9 mouse cellular contexts compared by ENCODE assay signal in the genomic region with DNA sequence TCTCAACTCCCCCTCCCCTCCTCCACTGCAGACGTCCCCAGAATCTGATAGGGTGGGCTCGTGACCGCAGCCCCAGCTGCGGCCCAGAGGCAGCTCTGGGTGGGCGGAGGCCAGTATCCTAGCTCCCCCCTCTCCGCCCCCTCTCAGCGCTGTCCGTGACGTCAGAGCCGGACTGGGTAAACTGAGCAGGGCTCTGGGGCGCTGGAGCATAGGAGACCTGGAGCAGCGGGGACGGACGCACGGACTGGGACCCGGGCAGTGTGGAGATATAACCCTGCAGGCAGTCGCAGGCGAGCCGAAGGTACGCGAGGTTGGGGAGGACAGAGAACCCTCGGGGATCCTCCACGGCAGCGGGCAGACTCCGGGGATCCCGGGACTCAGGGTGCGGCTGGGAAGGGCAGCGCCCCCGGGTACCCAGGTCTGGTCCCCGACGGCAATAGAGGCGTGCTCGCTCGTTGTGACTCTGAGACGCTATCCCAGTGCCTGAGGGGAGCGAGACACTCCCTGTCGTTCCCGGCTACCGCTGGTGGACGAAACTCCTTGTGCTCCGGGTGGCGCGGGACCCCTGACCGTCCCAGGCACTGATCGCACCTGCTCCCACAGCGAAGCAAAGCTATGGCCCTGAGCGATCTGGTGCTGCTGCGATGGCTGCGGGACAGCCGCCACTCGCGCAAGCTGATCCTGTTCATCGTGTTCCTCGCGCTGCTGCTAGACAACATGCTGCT. TPM values are rescaled to one million over a fixed set of nuclear protein-coding genes. Genes with fewer than 3 reads are reported as not detected.
A peak's percentile ranks its signal among the peaks of the same experiment; 100 is the strongest.
DNase-seq lines count a peak whose midpoint lies in the region; ATAC-seq lines count a peak whose summit lies in the region.
"Had no signal": no experiment of that assay in that cellular context is flagged by ENCODE, and none has a peak within 500 bp of the region (broad histone marks: within the 10 kb centered on the region; RNA-seq: fewer than 3 reads in every experiment).

A gene (plus strand): TSS at position 179 of the 725 bp plus-strand sequence.

- no peaks in the 10 kb centered on the region for H3K9me3 ChIP-seq in liver, embryonic 15.5 days (replicated peaks)
- H3K9me3 ChIP-seq in stomach, embryonic 16.5 days (replicated peaks; ENCODE audit: control insufficient read depth, low read length), result peaks cover 6% of the 10 kb centered on the region; the same call in 1 of the 2 replicates

- H3K36me3 ChIP-seq in liver, embryonic 15.5 days (replicated peaks), result no peaks in the 10 kb centered on the region
- no peaks in the 10 kb centered on the region for H3K36me3 ChIP-seq in stomach, embryonic 16.5 days (ENCODE audit: control insufficient read depth, insufficient read depth, low read length)

- peak within 1 kb of the TSS; percentile 65 for H3K4me2 ChIP-seq in liver, embryonic 15.5 days
- H3K4me2 ChIP-seq in stomach, embryonic 16.5 days (ENCODE audit: low read depth, low read length), result peak within 1 kb of the TSS; percentile 65

- peak; percentile 62 for DNase-seq in kidney, postnatal 10 days
- no peak for DNase-seq in kidney, adult 11 months
- peak; percentile 8 for DNase-seq in c-Kit-positive CD71-positive TER-119-positive erythroid progenitor cells, embryonic 14.5 days (ENCODE audit: low spot score)
- peak; percentile 33 for DNase-seq in heart, postnatal 4 days
- DNase-seq in testis, postnatal 10 days (ENCODE audit: low spot score), result no peak
- no peak for DNase-seq in gastrocnemius, adult 8-10 months (ENCODE audit: low spot score in 2 of 2)

- under 1% methylated on average over 55 of the region's 55 CpGs for WGBS in liver, embryonic 15.5 days (ENCODE audit: insufficient replicate concordance)
- WGBS in stomach, embryonic 16.5 days, result 1% methylated on average over 54 of the region's 55 CpGs

- H3K27ac ChIP-seq in liver, embryonic 15.5 days (replicated peaks), result no peak within 1 kb of the TSS
- no peak within 1 kb of the TSS for H3K27ac ChIP-seq in stomach, embryonic 16.5 days (ENCODE audit: low read length)

- peak within 1 kb of the TSS; percentile 39 for H3K4me3 ChIP-seq in liver, embryonic 15.5 days (replicated peaks)
- H3K4me3 ChIP-seq in stomach, embryonic 16.5 days (replicated peaks; ENCODE audit: low read length), result peak within 1 kb of the TSS; percentile 47
- H3K4me3 ChIP-seq: myocyte had no signal

- H3K27me3 ChIP-seq in liver, embryonic 15.5 days, result peaks cover 43% of the 10 kb centered on the region
- peaks cover 3% of the 10 kb centered on the region; the same call in 1 of the 2 replicates for H3K27me3 ChIP-seq in stomach, embryonic 16.5 days (ENCODE audit: control insufficient read depth, insufficient read depth, low read length)

- H3K9ac ChIP-seq in liver, embryonic 15.5 days, result no peak within 1 kb of the TSS
- peak within 1 kb of the TSS; percentile 59 for H3K9ac ChIP-seq in stomach, embryonic 16.5 days (ENCODE audit: low read length)

- peaks cover 14% of the 10 kb centered on the region for H3K4me1 ChIP-seq in liver, embryonic 15.5 days (replicated peaks)
- no peaks in the 10 kb centered on the region for H3K4me1 ChIP-seq in stomach, embryonic 16.5 days (ENCODE audit: control insufficient read depth, insufficient read depth, low read length)

- peak; percentile 44; the same call in 1 of the 2 replicates for ATAC-seq in liver, embryonic 15.5 days (ENCODE audit: insufficient read depth)
- ATAC-seq in stomach, embryonic 16.5 days (ENCODE audit: insufficient read depth, low FRiP score), result peak; percentile 77; the same call in 1 of the 2 replicates

RNA-seq across cellular contexts. Expression of the gene that starts here (rescaled TPM):
- 1 to 10 TPM; 2.0 to 2.5 TPM for total RNA-seq in heart, postnatal 4 days (2021)
- polyA plus RNA-seq in liver, embryonic 15.5 days (2015; fragmentation: Nextera tagmentation; extraction: Ambion mirVana), result 2.8 and 3.0 TPM in 2 replicates
- 12.2 and 13.5 TPM in 2 replicates for polyA plus RNA-seq in stomach, embryonic 16.5 days (2015; fragmentation: Nextera tagmentation; extraction: Ambion mirVana)
- under 1 TPM in 3 of 4 experiments, not detected in 1; 0.07 to 0.21 (median 0.18) TPM for total RNA-seq in gastrocnemius, adult 8-10 months (2022)

Comparison
In these comparisons a context has a peak if more than half of its experiments do, and no peak if none do; other contexts are left out.
1. DNase-seq: peak in kidney, postnatal 10 days (single experiment), c-Kit-positive CD71-positive TER-119-positive erythroid progenitor cells, embryonic 14.5 days (single experiment) and heart, postnatal 4 days (single experiment); none in kidney, adult 11 months (single experiment), testis, postnatal 10 days (single experiment) and gastrocnemius, adult 8-10 months (0 of 2).